Mouse (Mus musculus): ENCODE measurements at regions not wholly inside any gene's neighbourhood (a gene's known extent, or its start where the extent isn't known, plus 50 kb on each side); places are given as distances from the start of the nearest gene placed in this dataset.

DNA sequence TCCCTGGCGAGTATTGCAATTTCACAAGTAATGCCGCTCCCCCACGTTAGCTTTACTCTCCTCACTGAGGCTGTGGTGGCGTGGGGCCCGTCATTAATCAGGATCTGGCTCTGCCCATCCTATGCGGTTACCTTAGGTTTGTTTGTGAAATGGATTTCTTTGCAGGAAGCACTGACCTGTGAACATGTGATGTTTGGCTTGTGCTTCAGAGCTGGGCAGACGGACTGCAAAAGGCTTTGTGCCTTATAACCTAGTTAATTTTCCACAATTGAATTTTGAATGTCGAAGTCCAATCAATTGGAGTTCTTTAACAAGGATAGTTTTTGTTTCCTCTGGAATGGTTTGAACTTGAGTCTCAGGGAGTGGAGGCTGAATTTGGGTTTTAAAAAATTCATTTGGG, 94.1 kb upstream of the Gjb5 start:
- Histone ChIP-seq H3K4me2 (ENCODE audit: low read depth) (no peak overlapping the region), H3K4me3 (no peak overlapping the region), H3ac (ENCODE audit: control insufficient read depth, insufficient read length) (no peak overlapping the region), H3K36me3 (ENCODE audit: control insufficient read depth, insufficient read depth) (no peaks in the 10 kb centered on the region), H3K79me2 (ENCODE audit: control insufficient read depth, insufficient read depth) (no peaks in the 10 kb centered on the region), H3K27me3 (ENCODE audit: control insufficient read depth, insufficient read depth, insufficient read length) (no peaks in the 10 kb centered on the region)
- TF ChIP-seq TCF12 (IDR thresholded peaks at IDR 0.05; ENCODE audit: insufficient read depth, poor library complexity, severe bottlenecking) (no peak), SRF (IDR thresholded peaks at IDR 0.05; ENCODE audit: control insufficient read depth, insufficient read length, low read depth) (no peak), TCF3 (IDR thresholded peaks at IDR 0.05; ENCODE audit: insufficient read length, low read depth) (no peak), MYOD1 (IDR thresholded peaks at IDR 0.05; ENCODE audit: control insufficient read depth in 1 of 3, insufficient read length in 2 of 3, low read depth in 2 of 3) (no peak), USF1 (IDR thresholded peaks at IDR 0.05; ENCODE audit: low read depth) (no peak), E2F4 (IDR thresholded peaks at IDR 0.05; ENCODE audit: insufficient read depth) (no peak), MAX (IDR thresholded peaks at IDR 0.05; ENCODE audit: low read depth) (no peak), REST (IDR thresholded peaks at IDR 0.05; ENCODE audit: insufficient read depth, insufficient read length) (no peak), MYOG (IDR thresholded peaks at IDR 0.05; ENCODE audit: control insufficient read depth in 1 of 3, insufficient read depth in 1 of 3, insufficient read length in 2 of 3, low read depth in 2 of 3) (no peak), CEBPB (IDR thresholded peaks at IDR 0.05; ENCODE audit: insufficient read depth, poor library complexity, severe bottlenecking) (no peak), POLR2AphosphoS2 (IDR thresholded peaks at IDR 0.05; ENCODE audit: insufficient read length, low read depth) (no peak), POLR2A (IDR thresholded peaks at IDR 0.05; ENCODE audit: insufficient read length, low read depth) (no peak)

DNA sequence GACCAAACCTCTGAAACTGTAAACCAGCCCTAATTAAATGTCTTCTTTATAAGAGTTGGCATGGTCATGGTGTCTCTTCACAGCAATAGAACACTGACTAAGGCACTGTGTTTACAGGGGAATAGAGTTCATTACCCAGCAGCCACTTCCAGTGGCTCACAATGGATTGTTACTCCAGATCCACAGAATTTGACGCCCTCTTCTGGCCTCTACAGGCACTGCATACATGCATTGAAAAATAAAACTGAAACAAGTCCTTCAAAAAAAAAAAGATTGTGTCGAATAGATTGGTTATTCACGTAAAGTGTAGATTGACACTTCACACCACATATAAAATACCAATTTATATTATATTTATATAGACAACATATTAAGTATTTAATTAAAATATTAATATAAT, 87.3 kb upstream of the Gjb5 start:
- H3K27me3 ChIP-seq (ENCODE audit: control insufficient read depth, insufficient read depth, insufficient read length), result no peaks in the 10 kb centered on the region
- no peak overlapping the region for H3K4me3 ChIP-seq
- no peaks in the 10 kb centered on the region for H3K79me2 ChIP-seq (ENCODE audit: control insufficient read depth, insufficient read depth)
- no peaks in the 10 kb centered on the region for H3K36me3 ChIP-seq (ENCODE audit: control insufficient read depth, insufficient read depth)
- no peak overlapping the region for H3K4me2 ChIP-seq (ENCODE audit: low read depth)
- TF ChIP-seq E2F4 (IDR thresholded peaks at IDR 0.05; ENCODE audit: insufficient read depth) (no peak), MYOD1 (IDR thresholded peaks at IDR 0.05; ENCODE audit: control insufficient read depth in 1 of 3, insufficient read length in 2 of 3, low read depth in 2 of 3) (no peak), MYOG (IDR thresholded peaks at IDR 0.05; ENCODE audit: control insufficient read depth in 1 of 3, insufficient read depth in 1 of 3, insufficient read length in 2 of 3, low read depth in 2 of 3) (no peak), POLR2A (IDR thresholded peaks at IDR 0.05; ENCODE audit: insufficient read length, low read depth) (no peak), TCF3 (IDR thresholded peaks at IDR 0.05; ENCODE audit: insufficient read length, low read depth) (no peak), USF1 (IDR thresholded peaks at IDR 0.05; ENCODE audit: low read depth) (no peak), POLR2AphosphoS2 (IDR thresholded peaks at IDR 0.05; ENCODE audit: insufficient read length, low read depth) (no peak), MAX (IDR thresholded peaks at IDR 0.05; ENCODE audit: low read depth) (no peak), TCF12 (IDR thresholded peaks at IDR 0.05; ENCODE audit: insufficient read depth, poor library complexity, severe bottlenecking) (no peak), REST (IDR thresholded peaks at IDR 0.05; ENCODE audit: insufficient read depth, insufficient read length) (no peak), SRF (IDR thresholded peaks at IDR 0.05; ENCODE audit: control insufficient read depth, insufficient read length, low read depth) (no peak)
- no peak overlapping the region for H3ac ChIP-seq (ENCODE audit: control insufficient read depth, insufficient read length)

DNA sequence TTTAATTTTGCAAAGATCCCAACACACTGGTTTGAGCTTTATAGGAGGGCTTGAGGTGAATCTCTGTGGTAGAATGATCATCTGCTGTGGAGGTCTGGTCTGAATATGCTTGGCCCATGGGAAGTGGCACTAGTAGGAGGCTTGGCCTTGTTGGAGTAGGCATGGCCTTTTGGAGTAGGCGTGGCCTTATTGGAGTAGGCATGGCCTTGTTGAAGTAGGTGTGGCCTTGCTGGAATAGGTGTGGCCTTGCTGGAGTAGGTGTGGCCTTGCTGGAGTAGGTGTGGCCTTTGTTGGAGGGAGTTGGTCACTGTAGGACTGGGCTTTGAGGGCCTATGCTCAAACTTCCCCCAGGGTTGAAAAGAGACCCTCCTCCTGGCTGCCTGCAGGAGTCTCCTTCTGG, 86.1 kb upstream of the Gjb5 start:
- Histone ChIP-seq H3K4me2 (ENCODE audit: low read depth) (no peak overlapping the region), H3K79me2 (ENCODE audit: control insufficient read depth, insufficient read depth) (no peaks in the 10 kb centered on the region), H3K4me3 (no peak overlapping the region), H3K36me3 (ENCODE audit: control insufficient read depth, insufficient read depth) (no peaks in the 10 kb centered on the region), H3ac (ENCODE audit: control insufficient read depth, insufficient read length) (no peak overlapping the region), H3K27me3 (ENCODE audit: control insufficient read depth, insufficient read depth, insufficient read length) (no peaks in the 10 kb centered on the region)
- no peak for TF ChIP-seq POLR2A (IDR thresholded peaks at IDR 0.05; ENCODE audit: insufficient read length, low read depth)
- TF ChIP-seq TCF3 (IDR thresholded peaks at IDR 0.05; ENCODE audit: insufficient read length, low read depth), result no peak
- no peak for TF ChIP-seq SRF (IDR thresholded peaks at IDR 0.05; ENCODE audit: control insufficient read depth, insufficient read length, low read depth)
- no peak for TF ChIP-seq MYOD1 (IDR thresholded peaks at IDR 0.05; ENCODE audit: control insufficient read depth in 1 of 3, insufficient read length in 2 of 3, low read depth in 2 of 3)
- TF ChIP-seq CEBPB (IDR thresholded peaks at IDR 0.05; ENCODE audit: insufficient read depth, poor library complexity, severe bottlenecking), result no peak
- TF ChIP-seq USF1 (IDR thresholded peaks at IDR 0.05; ENCODE audit: low read depth), result no peak
- no peak for TF ChIP-seq REST (IDR thresholded peaks at IDR 0.05; ENCODE audit: insufficient read depth, insufficient read length)
- TF ChIP-seq E2F4 (IDR thresholded peaks at IDR 0.05; ENCODE audit: insufficient read depth), result no peak
- no peak for TF ChIP-seq POLR2AphosphoS2 (IDR thresholded peaks at IDR 0.05; ENCODE audit: insufficient read length, low read depth)
- no peak for TF ChIP-seq MYOG (IDR thresholded peaks at IDR 0.05; ENCODE audit: control insufficient read depth in 1 of 3, insufficient read depth in 1 of 3, insufficient read length in 2 of 3, low read depth in 2 of 3)

DNA sequence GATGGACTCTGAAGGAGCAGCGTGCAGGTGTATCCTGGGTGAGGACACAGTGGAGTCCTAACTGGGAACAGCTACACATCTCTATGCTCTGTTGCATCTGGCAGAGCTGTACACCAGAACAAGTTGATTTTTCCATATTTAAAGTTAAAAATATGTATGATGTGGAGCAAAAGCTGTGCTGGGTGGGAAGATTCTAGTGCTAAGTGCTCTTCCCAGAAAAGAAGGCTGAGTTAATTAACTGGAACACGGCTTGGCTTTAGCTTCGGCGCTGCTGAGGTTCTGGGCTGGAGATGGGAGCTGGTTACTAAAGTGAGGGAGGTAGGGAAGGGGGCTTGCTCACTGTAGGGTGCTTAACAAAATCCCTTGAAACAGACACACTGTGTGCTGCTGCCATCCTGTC, 84.0 kb upstream of the Gjb5 start:
- Histone ChIP-seq H3K27me3 (ENCODE audit: control insufficient read depth, insufficient read depth, insufficient read length) (no peaks in the 10 kb centered on the region), H3K4me3 (no peak overlapping the region), H3K36me3 (ENCODE audit: control insufficient read depth, insufficient read depth) (no peaks in the 10 kb centered on the region), H3K4me2 (ENCODE audit: low read depth) (no peak overlapping the region), H3ac (ENCODE audit: control insufficient read depth, insufficient read length) (no peak overlapping the region), H3K79me2 (ENCODE audit: control insufficient read depth, insufficient read depth) (no peaks in the 10 kb centered on the region)
- TF ChIP-seq USF1 (IDR thresholded peaks at IDR 0.05; ENCODE audit: low read depth) (no peak), SRF (IDR thresholded peaks at IDR 0.05; ENCODE audit: control insufficient read depth, insufficient read length, low read depth) (no peak), MYOG (IDR thresholded peaks at IDR 0.05; ENCODE audit: control insufficient read depth in 1 of 3, insufficient read depth in 1 of 3, insufficient read length in 2 of 3, low read depth in 2 of 3) (no peak), CEBPB (IDR thresholded peaks at IDR 0.05; ENCODE audit: insufficient read depth, poor library complexity, severe bottlenecking) (no peak), REST (IDR thresholded peaks at IDR 0.05; ENCODE audit: insufficient read depth, insufficient read length) (no peak), TCF12 (IDR thresholded peaks at IDR 0.05; ENCODE audit: insufficient read depth, poor library complexity, severe bottlenecking) (no peak), E2F4 (IDR thresholded peaks at IDR 0.05; ENCODE audit: insufficient read depth) (no peak), MYOD1 (IDR thresholded peaks at IDR 0.05; ENCODE audit: control insufficient read depth in 1 of 3, insufficient read length in 2 of 3, low read depth in 2 of 3) (no peak), MAX (IDR thresholded peaks at IDR 0.05; ENCODE audit: low read depth) (no peak), TCF3 (IDR thresholded peaks at IDR 0.05; ENCODE audit: insufficient read length, low read depth) (no peak), POLR2AphosphoS2 (IDR thresholded peaks at IDR 0.05; ENCODE audit: insufficient read length, low read depth) (no peak), POLR2A (IDR thresholded peaks at IDR 0.05; ENCODE audit: insufficient read length, low read depth) (no peak)

Measured in myocyte (in vitro differentiated cells).